Mouse (Mus musculus): ENCODE results near the gene Alk. TPM values are rescaled to one million over a fixed set of nuclear protein-coding genes. Genes with fewer than 3 reads are reported as not detected.

Alk gene
- total RNA-seq, 2 experiments from 2014 or later: 0.06 TPM; not detected in 1

DNA sequence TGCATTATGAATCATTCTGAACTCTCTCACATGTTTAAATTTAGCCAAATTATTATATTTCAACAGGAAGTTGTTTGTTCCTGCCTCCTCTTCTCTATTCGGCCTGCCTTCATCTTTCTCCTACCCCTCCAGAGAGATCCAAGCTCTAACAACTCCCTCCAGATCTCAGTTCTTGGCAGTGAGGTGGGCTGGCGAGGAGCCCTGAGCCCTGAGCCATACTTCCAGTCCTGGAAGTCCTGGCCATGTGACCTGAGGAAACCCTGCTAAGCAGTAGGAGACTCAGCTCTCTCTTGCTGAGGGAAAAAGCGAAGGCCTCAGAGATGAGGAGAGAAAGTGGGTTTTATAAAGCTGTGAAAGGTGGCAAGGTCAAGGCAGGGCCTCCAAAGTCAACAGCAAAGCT is 689.9 kb downstream of the Alk start:
- no peak for DNase-seq (ENCODE audit: low spot score in 2 of 2)

DNA sequence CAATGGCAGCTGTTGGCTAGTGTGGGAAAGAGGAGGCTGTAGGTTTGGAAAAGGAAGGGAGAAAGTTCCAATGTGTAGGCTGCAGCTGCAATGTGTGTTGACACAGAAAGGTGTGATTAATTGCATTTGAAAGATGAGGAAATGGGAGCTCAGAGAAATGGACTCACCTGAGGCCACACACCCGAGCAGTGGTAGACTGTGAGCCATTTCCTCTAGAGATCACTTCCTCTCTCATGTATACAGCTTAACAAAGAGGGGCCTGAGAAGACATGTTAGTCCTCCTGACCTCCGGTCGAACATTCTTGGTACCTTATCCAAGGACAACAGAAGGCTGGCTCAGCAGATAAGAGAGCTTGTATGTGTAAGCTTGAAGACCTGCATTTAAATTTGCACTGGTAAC is 691.2 kb downstream of the Alk start:
- no peak for DNase-seq (ENCODE audit: low spot score in 2 of 2)

DNA sequence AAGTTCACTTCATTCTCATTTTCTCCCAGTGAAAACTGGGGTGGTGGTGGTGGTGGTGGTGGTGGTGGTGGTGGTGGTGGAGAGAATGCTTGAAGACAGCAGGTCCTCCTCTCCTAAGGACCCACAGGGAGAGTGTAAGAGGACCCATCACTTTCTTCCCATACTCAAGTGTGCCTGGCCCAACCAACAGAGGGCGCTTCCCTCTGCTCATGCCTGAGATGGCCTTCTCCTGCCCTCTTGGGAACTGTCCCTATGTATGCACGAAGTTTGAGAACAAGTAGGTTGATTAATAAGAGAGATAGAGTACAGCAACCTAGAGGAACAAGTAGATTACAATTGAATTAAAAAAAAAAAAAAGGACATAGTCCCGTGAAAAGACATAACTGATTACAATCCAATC is 695.3 kb downstream of the Alk start:
- DNase-seq (ENCODE audit: low spot score in 2 of 2): peak in 1 of 2 experiments; percentile 6

DNA sequence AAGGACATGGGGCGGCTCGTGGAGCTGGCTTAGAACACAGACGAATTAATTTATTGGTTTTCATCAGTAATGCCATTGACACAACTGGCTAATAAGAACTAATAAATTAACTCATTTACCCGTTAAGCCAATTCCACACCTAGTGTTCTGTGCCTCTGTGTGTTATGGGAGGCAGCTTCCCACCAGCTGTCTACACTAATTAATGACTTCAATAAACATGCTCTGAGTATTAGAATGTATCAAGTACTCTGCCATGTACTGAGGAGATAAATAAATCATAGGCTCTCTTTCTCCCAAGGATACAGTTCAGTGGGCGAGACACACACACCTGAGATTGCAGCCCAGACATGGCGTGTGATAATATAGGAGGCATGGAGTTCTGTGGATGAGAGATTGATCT is 723.1 kb downstream of the Alk start:
- DNase-seq (ENCODE audit: low spot score in 2 of 2): no peak

DNA sequence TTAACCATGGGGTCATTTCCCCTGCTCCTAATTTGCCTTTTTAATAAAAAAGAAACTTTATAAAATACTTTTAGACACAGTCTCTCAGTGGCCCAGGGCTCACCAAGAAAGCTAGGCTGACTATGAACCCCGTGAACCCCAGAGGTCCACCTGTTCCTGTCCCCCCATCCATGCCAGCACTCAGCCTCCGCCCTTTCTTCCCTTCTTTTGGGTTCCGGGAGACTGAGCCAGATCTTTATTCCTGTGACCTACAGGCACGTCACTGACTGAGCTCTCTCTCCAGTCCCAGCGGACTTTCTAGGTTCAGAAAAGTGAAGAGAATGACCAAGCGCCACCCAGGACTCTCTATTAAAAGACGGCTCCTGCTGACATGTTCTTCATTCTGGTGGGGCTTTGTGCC is 728.9 kb downstream of the Alk start:
- DNase-seq (ENCODE audit: low spot score in 2 of 2): no peak

DNA sequence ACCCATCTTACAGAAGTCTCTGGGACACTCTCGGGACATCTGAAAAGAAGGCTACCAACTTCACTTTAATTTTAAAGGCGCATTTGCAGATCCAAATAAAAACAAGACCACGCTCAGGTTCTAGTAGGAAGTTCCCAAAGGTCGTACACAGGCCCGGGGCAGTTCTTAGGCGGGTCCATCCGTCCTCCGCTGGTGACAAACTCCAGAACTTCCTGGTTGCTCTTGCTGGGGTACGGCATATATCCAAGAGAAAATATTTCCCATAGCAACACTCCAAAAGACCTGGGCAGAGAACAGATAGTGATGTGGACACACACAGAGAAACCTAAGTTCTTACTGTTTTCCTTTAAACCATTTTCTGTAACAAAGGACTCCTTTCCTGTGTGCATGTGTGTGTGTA is 729.6 kb downstream of the Alk start:
- DNase-seq (ENCODE audit: low spot score in 2 of 2): no peak

DNA sequence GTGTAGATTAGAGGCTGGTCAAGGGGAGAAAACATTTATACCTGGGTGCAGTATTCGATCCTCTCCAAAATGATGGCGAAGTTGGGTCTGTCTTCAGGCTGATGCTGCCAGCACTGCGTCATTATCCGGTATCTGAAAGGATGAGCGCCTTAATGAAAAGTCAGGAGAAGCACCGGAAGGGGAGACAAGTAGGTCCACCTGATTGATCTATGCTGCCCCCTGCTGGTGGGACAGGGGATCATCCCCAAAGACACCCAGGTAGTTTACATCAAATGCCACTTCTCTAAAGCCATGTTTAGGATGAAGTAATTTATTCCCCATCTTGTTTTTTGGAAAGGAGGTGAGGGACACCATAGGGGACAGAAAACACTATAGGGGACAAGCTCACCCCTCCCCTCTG is 730.4 kb downstream of the Alk start:
- DNase-seq (ENCODE audit: low spot score in 2 of 2): peak; percentile 68 to 75

DNA sequence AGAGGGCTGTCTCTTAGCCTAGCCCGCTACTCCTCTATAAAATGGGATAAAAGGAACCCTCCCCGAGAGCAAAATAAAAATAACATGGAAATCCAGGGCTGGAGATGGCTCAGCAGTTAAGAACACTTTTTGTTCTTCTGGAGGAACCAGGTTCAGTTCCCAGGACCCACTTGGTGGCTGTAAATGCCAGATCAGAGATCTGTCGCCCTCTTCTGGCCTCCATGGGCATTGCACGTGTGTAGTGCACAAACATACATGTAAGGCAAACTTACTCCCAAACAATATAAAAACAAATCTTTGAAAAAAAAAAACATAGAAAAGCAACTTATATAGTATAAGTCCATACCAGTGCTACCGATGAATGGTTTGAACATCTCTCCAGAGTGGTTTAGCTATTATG is 731.5 kb downstream of the Alk start:
- peak; percentile 15 to 44 for DNase-seq (ENCODE audit: low spot score in 2 of 2)

DNA sequence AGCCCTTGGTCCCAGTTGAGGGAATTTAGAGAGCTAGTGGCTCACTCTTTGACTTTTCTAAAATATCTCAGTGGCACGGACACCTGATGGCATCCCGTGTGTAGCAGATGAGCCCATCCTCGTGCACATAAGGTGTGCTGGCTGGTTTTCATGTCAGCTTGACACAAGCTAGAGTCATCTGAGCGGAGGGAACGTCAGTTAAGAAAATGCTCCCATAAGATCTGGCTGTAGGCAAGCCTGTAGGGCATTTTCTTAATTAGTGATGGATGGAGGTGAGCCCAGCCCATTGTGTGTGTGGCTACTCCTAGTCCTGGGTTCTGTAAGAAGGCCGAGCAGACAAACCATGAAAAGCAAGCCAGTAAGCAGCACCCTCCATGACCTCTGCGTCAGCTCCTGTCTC is 732.4 kb downstream of the Alk start:
- DNase-seq (ENCODE audit: low spot score in 2 of 2): no peak

DNA sequence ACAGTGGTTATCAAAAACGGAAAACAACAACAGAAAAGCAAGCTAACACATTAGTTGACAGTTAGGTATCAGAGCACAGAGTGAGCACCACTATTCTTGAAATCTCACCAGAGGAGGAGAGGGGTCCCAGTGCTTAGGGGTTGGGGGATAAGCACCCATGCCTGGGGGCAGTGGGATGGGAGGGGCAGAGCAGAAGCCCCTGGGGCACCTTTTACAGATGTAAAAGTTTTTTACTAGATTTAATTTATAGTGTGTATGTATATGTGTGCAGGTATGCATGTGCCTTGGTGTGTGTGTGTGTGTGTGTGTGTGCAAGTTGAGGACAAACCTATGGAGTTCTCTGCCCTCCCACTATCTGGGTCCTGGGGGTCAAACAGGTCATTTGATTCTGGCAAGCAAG is 733.8 kb downstream of the Alk start:
- DNase-seq (ENCODE audit: low spot score in 2 of 2): no peak

DNA sequence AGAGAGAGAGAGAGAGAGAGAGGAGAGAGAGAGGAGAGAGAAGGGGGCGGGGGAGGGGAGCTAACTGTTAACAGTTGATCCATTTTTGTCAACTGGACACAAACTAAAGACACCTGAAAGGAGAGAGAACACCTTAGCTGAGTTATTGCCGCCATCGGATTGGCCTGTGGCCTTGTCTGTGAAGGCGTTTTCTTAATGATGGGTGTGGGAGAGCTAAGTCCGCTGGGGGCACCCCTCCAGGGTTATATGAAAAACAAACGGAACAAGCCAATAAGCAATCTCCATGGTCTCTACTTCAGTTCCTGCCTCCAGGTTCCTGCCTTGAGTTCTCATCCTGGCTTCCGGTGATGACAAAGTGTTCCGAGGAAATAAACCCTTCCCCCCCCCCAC is 734.2 kb downstream of the Alk start:
- DNase-seq (ENCODE audit: low spot score in 2 of 2): no peak

DNA sequence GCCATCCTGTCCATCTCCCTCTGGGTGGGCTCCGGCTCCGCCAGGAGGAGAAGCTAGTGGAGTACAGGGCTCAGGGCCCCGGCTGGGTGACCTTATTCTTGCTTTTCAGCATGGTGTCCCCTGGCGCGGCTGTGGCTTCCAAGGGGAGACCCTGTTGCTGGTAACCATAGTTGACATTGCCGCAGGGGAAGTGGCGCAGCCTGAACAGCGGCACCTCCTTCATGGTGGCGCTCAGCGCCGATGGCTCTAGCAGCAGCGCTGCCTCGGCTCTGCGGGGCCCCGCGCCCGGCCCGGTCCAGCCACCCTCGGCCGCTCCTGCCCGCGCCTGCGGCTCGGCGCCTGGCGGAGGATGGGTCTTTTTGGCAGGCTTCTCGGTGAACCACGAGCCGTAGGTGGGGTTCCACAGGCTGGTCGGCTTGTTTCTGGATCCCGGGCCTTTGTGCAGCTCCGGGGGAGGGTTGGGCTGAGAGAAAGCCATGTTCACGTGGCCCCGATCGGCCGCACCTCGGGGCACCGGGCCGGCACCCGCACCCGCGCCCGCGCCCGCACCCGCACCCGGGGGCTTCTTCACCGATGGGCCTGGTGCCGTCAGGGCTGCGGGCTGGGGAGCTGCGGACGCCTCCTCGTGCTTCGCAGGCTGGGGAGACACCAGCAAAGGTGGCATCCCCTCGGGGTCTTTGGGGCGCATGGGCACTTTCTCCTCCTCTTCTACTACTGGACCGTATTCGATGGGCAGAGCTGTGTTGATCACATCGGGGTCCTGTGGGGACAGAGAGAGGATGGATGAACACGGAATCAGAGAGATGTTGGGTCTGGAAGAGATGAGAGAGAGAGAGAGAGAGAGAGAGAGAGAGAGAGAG is 734.8 kb downstream of the Alk start:
- DNase-seq (ENCODE audit: low spot score in 2 of 2): peak; percentile 16 to 25

DNA sequence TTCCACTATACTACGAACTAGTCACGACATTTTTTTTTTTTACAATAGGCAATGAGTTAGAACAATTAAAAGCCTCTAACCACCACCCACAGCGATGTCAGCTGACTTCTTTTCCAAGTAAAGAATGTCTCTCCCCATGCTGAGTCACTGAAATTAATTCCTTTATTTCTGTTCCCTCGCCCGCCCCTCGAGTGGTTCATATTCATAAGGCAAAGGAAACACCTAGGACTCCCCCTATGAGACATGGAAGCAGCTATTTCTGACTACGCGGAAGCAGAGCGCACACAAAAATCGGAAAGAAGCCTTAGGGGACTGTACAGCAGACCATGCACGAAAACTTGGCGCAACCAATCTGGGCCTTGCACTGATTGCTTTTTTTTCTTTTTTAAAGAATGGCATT is 735.6 kb downstream of the Alk start:
- no peak for DNase-seq (ENCODE audit: low spot score in 2 of 2)

DNA sequence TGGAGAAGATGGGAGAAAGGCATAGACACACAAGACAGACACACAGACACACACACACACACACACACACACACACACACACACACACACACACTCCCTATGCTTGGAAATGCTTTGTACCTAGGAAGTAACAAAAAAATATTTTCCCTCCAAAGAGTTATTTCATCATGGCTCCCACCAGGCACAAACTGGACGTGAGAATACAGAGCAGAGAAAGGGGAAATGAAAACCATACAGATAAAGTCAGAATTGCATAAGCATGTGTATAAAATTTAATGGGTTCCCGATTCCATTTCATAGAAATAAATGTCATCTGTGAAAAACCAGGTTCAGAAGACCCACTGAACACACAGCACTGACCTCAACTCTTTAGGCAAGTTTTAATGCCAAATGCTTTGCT is 736.5 kb downstream of the Alk start:
- no peak for DNase-seq (ENCODE audit: low spot score in 2 of 2)

DNA sequence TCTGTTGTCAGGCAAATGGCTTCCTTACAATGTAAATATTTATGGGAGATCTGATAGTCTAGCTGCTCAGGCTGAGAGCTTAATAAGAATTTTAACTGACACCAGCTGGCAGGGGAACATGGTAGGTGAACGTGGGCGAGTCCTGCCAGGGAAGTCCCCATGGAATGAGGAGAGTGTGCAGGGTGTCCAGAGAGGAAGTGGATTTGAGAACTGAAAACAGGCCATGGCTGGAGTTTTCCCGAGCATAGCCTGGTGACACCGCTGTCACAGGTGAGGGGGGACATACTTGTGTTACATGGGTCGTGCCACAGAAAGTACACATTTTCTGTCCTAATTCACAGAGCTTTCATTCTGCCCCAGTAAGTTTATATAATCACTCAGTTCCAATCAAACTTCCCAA is 739.0 kb downstream of the Alk start:
- DNase-seq (ENCODE audit: low spot score in 2 of 2): no peak

DNA sequence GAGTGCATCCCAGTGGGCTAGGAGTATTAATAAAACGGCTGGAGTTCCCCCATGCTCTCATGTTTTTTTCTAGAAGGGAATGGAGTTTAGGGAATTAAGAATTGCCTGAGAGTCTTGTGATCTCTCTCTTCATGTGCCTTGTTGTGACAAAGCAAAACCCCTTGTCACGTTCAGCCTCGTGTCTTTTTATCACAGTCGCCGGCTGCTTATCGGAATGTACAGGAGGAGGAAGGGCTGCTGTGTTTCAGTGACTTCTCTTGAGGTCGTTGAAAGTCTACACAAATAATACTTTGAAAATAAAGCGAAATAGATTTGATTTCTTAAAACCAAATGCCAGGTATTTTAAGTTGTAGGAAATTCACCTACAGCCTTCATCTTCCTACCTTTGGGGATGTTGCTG is 740.4 kb downstream of the Alk start:
- no peak for DNase-seq (ENCODE audit: low spot score in 2 of 2)

DNA sequence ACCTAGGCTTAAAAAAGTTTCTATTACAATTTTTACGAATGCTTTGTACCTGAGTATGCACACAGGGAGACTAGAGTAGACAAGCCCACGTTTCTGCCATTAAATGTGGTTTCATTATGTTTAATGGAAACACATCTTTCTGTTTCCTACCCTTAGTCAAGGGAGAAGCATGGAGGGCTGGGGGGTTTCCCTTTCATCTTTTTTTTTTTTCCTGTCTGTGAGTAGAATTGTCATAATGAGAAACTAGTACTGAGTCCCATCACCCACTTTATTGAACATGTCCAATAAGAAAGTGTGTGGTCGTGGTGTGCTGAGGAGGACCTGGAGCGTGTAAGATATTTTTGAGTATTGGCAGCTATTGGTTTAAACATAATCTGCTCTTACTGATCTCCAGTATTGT is 741.5 kb downstream of the Alk start:
- DNase-seq (ENCODE audit: low spot score in 2 of 2): no peak

DNA sequence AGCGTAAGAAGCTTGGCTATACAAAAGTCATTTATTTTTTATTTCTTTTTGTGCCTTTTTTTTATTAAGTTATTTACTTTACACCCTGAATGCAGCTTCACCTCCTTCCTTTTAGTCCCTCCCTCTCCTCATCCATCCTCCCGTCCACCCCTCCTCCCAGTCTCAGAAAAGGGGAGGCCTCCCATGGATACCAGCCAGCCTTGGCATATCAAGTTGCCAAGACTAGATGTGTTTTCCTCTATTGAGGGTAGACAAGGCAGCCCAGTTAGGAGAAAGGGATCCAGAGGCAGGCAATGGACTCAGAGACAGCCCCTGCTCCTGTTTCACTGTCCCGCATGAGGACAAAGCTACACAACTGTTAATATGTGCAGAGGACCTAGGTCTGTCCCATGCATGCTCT is 742.2 kb downstream of the Alk start:
- no peak for DNase-seq (ENCODE audit: low spot score in 2 of 2)

DNA sequence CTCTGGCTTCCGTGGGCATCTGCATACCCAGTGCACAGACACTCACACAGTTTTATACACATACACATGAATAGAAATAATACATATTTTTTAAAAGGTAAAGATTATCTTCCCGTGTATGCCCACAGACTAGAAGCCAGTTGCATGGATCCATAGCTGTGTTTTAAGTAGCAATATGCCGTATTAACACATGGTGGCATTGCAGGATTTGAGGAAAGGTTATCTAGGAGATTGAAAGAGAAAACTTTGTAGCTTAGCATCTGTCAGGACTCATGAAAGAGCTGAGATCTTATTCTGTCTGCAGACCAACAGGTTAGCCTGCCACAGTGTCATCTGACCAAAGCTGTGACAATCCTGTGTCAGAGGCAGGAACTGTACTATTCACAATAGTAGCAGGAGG is 772.5 kb downstream of the Alk start:
- no peak for DNase-seq (ENCODE audit: low spot score in 2 of 2)

DNA sequence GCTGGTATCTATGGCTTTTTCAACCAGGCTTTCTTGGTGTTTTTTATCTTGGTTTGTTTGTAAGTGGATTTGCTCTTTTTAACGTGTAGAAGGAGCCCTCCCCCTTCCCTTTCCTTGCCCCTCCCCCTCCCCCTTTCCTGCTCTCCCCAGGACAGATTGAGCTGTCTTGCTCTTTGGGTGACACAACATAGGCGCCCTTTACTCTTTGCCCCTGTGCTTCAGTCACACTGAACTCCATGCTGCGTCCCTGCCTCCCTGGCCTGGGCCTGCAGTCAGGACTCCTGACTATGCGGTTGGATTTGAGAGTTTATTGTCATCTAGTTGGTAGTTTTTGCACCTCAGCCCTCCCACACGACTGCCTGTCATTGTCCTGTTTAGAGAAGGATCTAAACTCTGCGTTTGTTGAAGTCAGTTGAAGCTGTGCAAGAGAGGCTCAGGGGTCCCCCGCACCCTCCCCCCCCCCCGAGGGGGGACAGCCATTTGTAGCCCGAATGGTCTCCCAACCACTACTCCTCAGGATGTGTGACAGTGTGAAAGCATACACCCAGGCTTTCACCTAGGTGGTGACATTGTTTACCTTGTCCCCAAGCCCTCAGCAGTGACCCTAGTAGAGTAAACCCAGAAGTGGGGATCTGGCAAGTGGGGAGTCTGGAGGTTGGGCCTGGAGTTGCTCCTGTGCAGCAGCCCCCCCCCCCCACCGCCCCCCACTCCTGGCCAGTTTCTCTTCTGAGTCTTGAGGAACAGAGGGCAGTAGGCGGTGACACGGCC is 775.6 kb downstream of the Alk start:
- no peak for DNase-seq (ENCODE audit: low spot score in 2 of 2)

DNA sequence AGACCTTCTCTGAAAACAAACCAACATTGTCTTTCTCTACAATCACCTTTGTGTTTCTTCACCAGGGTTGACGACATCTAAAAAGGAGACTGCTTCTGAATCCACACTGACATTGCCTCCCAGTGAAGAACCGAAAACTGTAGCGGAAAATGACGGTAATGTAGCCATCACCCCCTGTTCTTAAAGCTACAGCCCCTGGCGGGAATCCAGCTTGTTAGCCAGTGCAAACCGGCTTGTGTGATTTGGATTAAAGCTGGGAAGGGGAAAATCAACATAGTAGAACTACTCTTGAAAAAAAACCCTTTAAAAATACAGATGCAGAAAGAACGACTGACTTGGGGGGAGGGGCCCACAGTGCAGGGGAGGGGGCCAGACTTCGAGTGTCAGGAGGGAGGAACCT is 776.8 kb downstream of the Alk start:
- DNase-seq (ENCODE audit: low spot score in 2 of 2): no peak

DNA sequence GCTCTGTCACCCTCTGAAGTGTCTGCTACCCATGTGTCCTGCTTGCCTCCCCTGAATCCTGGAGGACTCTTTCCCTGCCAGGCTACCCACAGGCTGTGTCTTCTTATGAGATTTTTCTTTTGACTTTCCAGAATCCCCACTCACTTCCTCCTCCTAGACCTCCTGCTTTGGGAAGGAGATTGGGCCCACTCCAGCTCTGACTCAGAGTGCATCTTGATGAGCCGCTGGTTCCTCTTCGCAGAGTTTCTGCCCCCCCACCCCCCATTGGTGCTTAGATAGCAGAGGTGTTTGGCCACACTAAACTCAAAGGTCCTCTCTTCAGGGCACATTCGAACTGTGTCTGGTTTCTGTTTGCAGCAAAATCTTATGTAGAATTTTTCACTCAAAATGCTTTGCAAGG is 777.8 kb downstream of the Alk start:
- DNase-seq (ENCODE audit: low spot score in 2 of 2): no peak

Measured in adrenal gland, adult 18-20 months (tissue).